Mouse (Mus musculus) brain, embryonic 14.5 days (tissue): Measurements from ENCODE around the gene Fam243. TPM values are rescaled to one million over a fixed set of nuclear protein-coding genes. Genes with fewer than 3 reads are reported as not detected.
A peak's percentile ranks its signal among the peaks of the same experiment; 100 is the strongest.

Source experiments
- DNase-seq: peaks from one replicate; pipeline ENCODE4 v3.0.0-alpha.2; 2011; ENCODE audit warnings: low read depth
- CTCF ChIP-seq: fragments of 200-500 bp; IDR thresholded peaks from 2 replicates; pipeline ENCODE4 v1.5.1; 2012; ENCODE audit warnings: inconsistent platforms, mild to moderate bottlenecking, moderate library complexity, borderline replicate concordance; ENCODE audit not compliant: insufficient read depth, insufficient read length; ENCODE audit errors: extremely low read depth
- POLR2A ChIP-seq: fragments of 200-500 bp; IDR thresholded peaks from 2 replicates; pipeline ENCODE4 v1.6.1; 2012; ENCODE audit warnings: mild to moderate bottlenecking, inconsistent platforms, borderline replicate concordance; ENCODE audit not compliant: poor library complexity, insufficient read depth, insufficient read length, severe bottlenecking; ENCODE audit errors: extremely low read depth
- polyA plus RNA-seq: library from polyadenylated mRNA; depleted of rRNA; stranded (reverse); fragments of >200 nt; gene quantifications from 2 replicates; pipeline ENCODE4 v1.2.3, GENCODE M21; 2012; rRNA removed

The Fam243 gene
- polyA plus RNA-seq, 1 experiment = 0.25 TPM

DNA sequence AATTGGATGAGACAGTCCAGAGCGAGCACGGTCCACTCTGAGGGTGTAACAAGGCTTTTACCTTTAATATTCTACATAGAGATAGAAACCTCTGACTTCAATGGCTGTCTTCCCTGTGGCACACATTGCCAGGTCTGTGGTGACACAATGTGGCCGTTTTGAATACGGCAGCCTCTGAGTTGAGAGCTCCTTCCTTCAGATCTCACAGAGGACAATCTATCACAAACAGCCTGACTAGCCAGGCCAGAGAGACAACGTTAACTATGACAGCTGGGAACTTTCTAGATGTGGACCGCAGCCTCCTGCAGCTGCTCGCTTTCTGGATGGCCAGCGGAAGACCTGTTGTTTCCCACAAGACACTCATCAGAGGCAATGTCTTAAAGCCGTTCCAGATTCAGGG, 32.5 kb downstream of the Fam243 start:
- peak; percentile 57 for DNase-seq
- TF ChIP-seq POLR2A (no peak), CTCF (peak; percentile 57; the same call in 1 of the 2 replicates)

DNA sequence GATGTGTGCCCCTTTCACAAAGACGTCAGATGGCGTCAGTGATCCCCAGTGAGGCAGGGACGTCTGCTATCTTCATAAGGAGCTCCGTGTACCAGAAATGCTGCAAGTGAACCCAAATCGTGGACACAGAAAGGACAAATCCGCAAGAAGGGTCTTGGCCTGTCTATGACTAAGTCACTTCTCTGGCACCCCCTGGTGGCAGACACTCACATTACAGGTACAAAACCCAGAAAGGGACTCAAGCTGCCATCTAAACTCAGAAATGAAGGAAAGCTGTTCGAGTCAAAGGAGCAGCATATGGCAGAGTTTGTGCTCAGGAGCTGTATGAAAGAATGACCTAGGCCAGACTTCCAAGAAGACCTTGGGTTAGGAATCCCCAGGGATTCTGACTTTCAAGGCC, 34.6 kb downstream of the Fam243 start:
- DNase-seq = peak; percentile 91
- TF ChIP-seq CTCF (peak; percentile 87), POLR2A (no peak)

DNA sequence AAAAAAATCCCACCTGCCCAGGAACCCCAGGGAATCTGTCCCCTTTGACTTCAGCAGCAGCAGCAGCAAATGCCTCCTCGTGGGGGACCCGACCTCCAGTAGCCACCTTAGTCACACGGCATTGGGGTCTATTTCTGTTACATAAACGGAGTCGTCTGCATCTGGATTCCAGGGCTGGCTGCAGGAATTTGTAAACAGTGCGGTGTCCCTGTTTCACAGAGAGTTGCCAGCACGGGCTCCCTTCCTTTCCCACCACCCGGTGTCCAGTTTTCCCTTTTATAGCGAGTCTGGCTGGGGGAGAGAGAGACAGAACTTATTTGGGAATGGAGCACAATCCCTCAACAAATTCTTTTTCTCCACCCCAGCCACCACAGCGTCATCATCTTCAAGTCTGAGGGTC, 36.2 kb downstream of the Fam243 start:
- TF ChIP-seq POLR2A = no peak
- TF ChIP-seq CTCF = no peak
- DNase-seq = no peak

DNA sequence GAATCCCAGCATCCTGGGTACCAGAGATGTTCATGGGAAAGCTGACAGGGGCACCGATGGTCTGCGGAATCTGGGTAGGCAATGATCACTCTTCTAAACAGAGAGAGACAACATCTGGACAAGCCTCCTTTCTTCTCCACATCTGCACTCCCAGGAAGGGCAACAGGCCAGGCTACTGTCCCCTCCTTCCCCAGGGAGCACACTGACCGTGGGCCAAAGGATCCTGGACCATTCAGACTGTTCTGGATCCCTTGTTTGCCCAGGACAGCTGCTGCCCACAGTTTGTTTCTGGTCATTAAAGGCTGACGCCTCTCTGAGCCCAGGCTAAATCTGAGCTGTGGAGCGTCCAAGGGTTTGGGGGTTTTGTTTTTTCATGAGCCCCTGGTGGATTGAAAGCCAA, 38.6 kb downstream of the Fam243 start:
- TF ChIP-seq POLR2A = no peak
- TF ChIP-seq CTCF = no peak
- no peak for DNase-seq

DNA sequence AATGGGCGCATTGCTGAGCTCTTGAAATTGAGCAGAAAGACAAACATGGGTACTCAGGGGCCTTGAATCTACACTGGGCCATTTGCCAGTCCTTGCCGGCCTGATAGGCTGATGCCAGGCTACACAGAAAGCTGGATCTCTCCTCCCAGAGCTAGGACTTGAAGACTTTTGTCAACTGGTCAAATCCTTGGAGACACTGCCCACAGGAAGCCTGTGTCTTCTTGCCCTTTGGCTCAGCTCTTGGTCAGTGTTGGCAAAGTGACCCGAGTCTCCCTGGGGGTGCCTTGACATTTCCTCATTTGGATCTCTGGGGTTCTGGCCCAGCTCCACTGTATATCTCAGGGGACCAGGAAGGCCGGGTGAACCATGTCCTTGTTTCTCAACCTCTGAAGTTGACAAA, 45.7 kb downstream of the Fam243 start:
- no peak for DNase-seq
- TF ChIP-seq CTCF (no peak), POLR2A (no peak)

DNA sequence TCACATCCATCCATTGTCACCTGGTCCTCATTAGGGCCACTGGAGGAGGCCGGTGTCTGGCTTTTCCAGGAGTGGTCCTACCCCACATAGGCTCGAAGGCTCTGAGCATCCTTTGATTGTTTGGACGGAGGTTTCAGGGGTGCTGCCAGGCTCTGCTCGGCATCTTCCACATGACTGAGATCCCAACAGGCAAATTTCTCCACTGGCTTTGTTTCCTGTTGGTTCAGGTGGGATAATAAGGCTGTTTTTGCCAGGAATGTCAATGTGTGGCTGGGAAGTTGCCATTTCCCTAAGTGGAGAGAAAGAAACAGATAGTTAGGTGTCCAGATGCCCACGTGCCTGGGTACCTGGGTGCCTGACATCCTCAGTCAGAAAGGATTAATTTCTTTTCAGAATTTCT, 46.7 kb downstream of the Fam243 start:
- TF ChIP-seq POLR2A = no peak
- no peak for TF ChIP-seq CTCF
- DNase-seq = no peak

Other genes starting within 250 kb of the Fam243 start
- gene Kcne2, start 29.1 kb downstream of the Fam243 start, polyA plus RNA-seq = 12.4 and 25.3 TPM in 2 replicates
- 32.6 and 45.5 TPM in 2 replicates for gene Smim11, start 20.2 kb downstream of the Fam243 start, polyA plus RNA-seq
- gene Kcne1, start 38.0 kb upstream of the Fam243 start, polyA plus RNA-seq = 0.05 and 0.33 TPM in 2 replicates
- 47.7 and 64.6 TPM in 2 replicates for gene Rcan1, start 149.4 kb upstream of the Fam243 start, polyA plus RNA-seq
- 6.1 and 14.3 TPM in 2 replicates for gene Clic6, start 164.3 kb upstream of the Fam243 start, polyA plus RNA-seq